Mouse (Mus musculus) stomach, embryonic 16.5 days (tissue): ENCODE measurements at regions not wholly inside any gene's neighbourhood (a gene's known extent, or its start where the extent isn't known, plus 50 kb on each side); places are given as distances from the start of the nearest gene placed in this dataset.

ENCODE experiments used
- ATAC-seq: fragments of 200-750 bp; cut with Nextera tagmentation; 2 replicates; pipeline ENCODE4 v1.8.0; 2017; ENCODE audit warnings: moderate number of reproducible peaks, moderate TSS enrichment; ENCODE audit not compliant: insufficient read depth, low FRiP score
- H3K27ac ChIP-seq: fragments of 300-500 bp; sonication (generic); 2 replicates; pipeline ENCODE4 v1.5.1; 2014; ENCODE audit warnings: low read length
- H3K27me3 ChIP-seq: fragments of 300-500 bp; sonication (generic); 2 replicates; pipeline ENCODE4 v1.6.1; 2014; ENCODE audit warnings: low read length, control low read depth, mixed read lengths; ENCODE audit not compliant: control insufficient read depth, insufficient read depth
- H3K36me3 ChIP-seq: fragments of 300-500 bp; sonication (generic); 2 replicates; pipeline ENCODE4 v1.6.1; 2014; ENCODE audit warnings: low read length; ENCODE audit not compliant: control insufficient read depth, insufficient read depth
- H3K4me1 ChIP-seq: fragments of 300-500 bp; sonication (generic); 2 replicates; pipeline ENCODE4 v1.6.1; 2014; ENCODE audit warnings: low read length, control low read depth, mixed read lengths; ENCODE audit not compliant: control insufficient read depth, insufficient read depth
- H3K4me2 ChIP-seq: fragments of 300-500 bp; sonication (generic); 2 replicates; pipeline ENCODE4 v1.6.1; 2014; ENCODE audit warnings: low read depth, low read length, mixed read lengths
- H3K4me3 ChIP-seq: fragments of 300-500 bp; sonication (generic); replicated peaks from 2 replicates; pipeline ENCODE4 v1.5.1; 2014; ENCODE audit warnings: mild to moderate bottlenecking, low read length
- H3K9ac ChIP-seq: fragments of 300-500 bp; sonication (generic); 2 replicates; pipeline ENCODE4 v1.6.1; 2014; ENCODE audit warnings: low read length
- H3K9me3 ChIP-seq: fragments of 300-500 bp; sonication (generic); replicated peaks from 2 replicates; pipeline ENCODE4 v1.6.1; 2016; ENCODE audit warnings: low read length, control low read depth; ENCODE audit not compliant: control insufficient read depth
- WGBS: fragments of 180-500 bp; shearing (Covaris S2); extraction: QIAGEN DNeasy Blood & Tissue Kit; methylation state at CpG from one replicate; pipeline ENCODE4 v1.1.7; 2014; 5-methylcytosine and 5-hydroxymethylcytosine counted together

DNA sequence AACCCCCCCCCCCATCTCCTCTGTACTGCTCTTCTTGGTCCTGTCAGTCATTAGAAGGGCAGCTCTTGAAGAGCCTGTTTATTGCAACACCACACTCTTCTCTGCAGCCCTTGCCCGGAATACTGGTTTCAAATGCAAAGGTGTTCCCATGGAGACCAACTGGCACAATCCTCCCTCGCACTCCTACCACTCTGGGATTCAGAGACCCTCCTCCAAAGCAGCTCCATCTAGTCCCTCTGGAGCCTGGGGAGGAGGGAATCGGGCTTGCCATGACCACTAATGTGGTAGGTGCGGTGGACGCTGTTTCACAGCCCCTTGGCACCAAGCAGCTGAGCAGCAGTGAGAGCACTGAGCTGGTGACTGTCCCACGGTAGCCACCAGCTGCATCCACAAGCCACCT is 83.1 kb downstream of the Stk35 start:
- 47% methylated on average over 6 of the region's 6 CpGs for WGBS
- Histone ChIP-seq H3K4me3 (no peak overlapping the region), H3K36me3 (no peaks in the 10 kb centered on the region), H3K9me3 (no peaks in the 10 kb centered on the region), H3K9ac (no peak overlapping the region), H3K27me3 (no peaks in the 10 kb centered on the region), H3K4me2 (no peak overlapping the region), H3K4me1 (no peaks in the 10 kb centered on the region), H3K27ac (no peak overlapping the region)
- no peak for ATAC-seq

- Histone ChIP-seq H3K27me3 (no peaks in the 10 kb centered on the region), H3K27ac (no peak overlapping the region), H3K4me2 (no peak overlapping the region), H3K4me3 (no peak overlapping the region), H3K9ac (no peak overlapping the region), H3K4me1 (no peaks in the 10 kb centered on the region), H3K36me3 (no peaks in the 10 kb centered on the region), H3K9me3 (no peaks in the 10 kb centered on the region)
- no peak for ATAC-seq
- 77% methylated on average over 3 of the region's 3 CpGs for WGBS
These were observed 84.0 kb downstream of the Stk35 start for GRCm38 (mm10) chr2:129884316-129884715.

- H3K4me3 ChIP-seq, result no peak overlapping the region
- no peaks in the 10 kb centered on the region for H3K4me1 ChIP-seq
- no peaks in the 10 kb centered on the region for H3K36me3 ChIP-seq
- no peak overlapping the region for H3K27ac ChIP-seq
- no peaks in the 10 kb centered on the region for H3K27me3 ChIP-seq
- H3K9me3 ChIP-seq, result 0 out of 2 replicates have a peak, but pooled peaks cover 4% of the 10 kb centered on the region
- H3K9ac ChIP-seq, result no peak overlapping the region
- no peak overlapping the region for H3K4me2 ChIP-seq
- WGBS, result 91% methylated on average over 7 of the region's 7 CpGs
- no peak for ATAC-seq
These were observed 85.2 kb downstream of the Stk35 start for GRCm38 (mm10) chr2:129885536-129885935.

DNA sequence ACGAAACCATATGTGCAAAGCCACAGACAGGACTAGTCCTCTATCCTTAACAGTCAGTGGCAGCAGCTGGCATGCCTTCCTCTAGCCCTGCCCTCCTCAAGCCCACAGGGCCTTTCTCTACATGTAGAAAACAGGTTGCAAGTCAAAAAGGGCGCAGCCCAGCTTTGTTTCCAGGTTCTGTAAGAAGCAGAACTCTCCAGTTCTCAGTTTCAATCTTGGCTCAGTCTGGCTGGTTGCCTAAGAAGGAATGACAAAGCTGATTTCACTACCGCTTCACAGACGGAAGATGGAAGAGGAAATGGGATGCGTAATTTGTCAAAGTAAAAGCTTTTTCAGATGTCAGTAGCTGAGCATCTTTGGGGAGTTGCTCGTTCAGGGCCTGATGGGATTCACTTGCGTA is 92.9 kb downstream of the Stk35 start:
- H3K9me3 ChIP-seq, result 0 out of 2 replicates have a peak, but pooled peaks cover 4% of the 10 kb centered on the region
- no peaks in the 10 kb centered on the region for H3K36me3 ChIP-seq
- H3K4me1 ChIP-seq, result no peaks in the 10 kb centered on the region
- WGBS, result 55% methylated on average over 7 of the region's 7 CpGs
- no peak for ATAC-seq
- no peaks in the 10 kb centered on the region for H3K27me3 ChIP-seq
- no peak overlapping the region for H3K4me3 ChIP-seq
- H3K9ac ChIP-seq, result no peak overlapping the region
- H3K27ac ChIP-seq, result no peak overlapping the region
- no peak overlapping the region for H3K4me2 ChIP-seq

DNA sequence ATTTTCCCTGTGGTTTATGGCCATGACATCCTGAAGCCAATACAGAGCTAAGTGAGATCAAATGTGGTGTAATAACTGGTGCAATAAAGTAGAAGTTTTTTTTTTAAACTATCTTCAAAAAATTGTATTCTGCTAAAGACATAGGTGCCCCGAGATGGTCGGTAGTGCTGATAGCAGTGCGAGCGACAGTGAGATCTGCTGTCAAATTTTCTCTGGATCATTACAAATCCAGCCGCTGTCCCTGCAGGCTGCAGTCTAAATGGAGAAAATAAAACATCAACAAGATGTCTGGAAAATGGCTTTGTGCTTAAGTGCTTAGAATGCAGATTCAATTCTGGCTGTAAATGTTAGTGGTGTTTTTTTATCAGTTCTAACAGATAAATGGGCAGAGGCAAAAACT is 93.5 kb downstream of the Stk35 start:
- no peak for ATAC-seq
- WGBS, result 72% methylated on average over 5 of the region's 5 CpGs
- Histone ChIP-seq H3K9me3 (0 out of 2 replicates have a peak, but pooled peaks cover 4% of the 10 kb centered on the region), H3K27ac (no peak overlapping the region), H3K4me1 (no peaks in the 10 kb centered on the region), H3K9ac (no peak overlapping the region), H3K4me2 (no peak overlapping the region), H3K27me3 (no peaks in the 10 kb centered on the region), H3K4me3 (no peak overlapping the region), H3K36me3 (no peaks in the 10 kb centered on the region)

GRCm38 (mm10) chr2:129894906-129895305 is 94.6 kb downstream of the Stk35 start:
- H3K4me1 ChIP-seq, result no peaks in the 10 kb centered on the region
- no peaks in the 10 kb centered on the region for H3K36me3 ChIP-seq
- no peak overlapping the region for H3K9ac ChIP-seq
- no peak for ATAC-seq
- no peak overlapping the region for H3K4me3 ChIP-seq
- 0 out of 2 replicates have a peak, but pooled peaks cover 4% of the 10 kb centered on the region for H3K9me3 ChIP-seq
- WGBS, result 69% methylated on average over 8 of the region's 8 CpGs
- no peak overlapping the region for H3K4me2 ChIP-seq
- H3K27me3 ChIP-seq, result no peaks in the 10 kb centered on the region
- H3K27ac ChIP-seq, result no peak overlapping the region

DNA sequence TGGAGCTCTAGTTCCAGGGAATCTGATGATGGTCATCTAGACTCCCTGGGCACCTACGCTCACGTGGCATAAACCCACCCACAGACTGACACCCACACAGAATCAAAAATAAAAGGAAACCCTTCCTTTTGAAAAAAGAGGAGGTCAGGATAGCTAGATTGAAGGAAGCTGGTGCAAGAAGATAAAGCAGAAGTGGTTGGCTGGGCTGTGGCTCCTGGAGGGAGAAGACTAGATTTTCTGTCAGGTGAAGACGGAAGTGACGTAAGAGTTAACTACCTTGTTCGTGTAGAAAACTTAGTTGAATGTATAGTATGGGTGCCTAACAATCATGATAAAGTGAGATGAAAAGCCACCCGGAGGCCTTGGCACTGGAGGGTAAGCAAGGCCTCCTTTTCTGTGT is 95.1 kb downstream of the Stk35 start:
- no peak overlapping the region for H3K4me3 ChIP-seq
- no peak overlapping the region for H3K9ac ChIP-seq
- ATAC-seq, result no peak
- H3K4me2 ChIP-seq, result no peak overlapping the region
- H3K27me3 ChIP-seq, result no peaks in the 10 kb centered on the region
- 77% methylated on average over 6 of the region's 6 CpGs for WGBS
- H3K27ac ChIP-seq, result no peak overlapping the region
- H3K4me1 ChIP-seq, result no peaks in the 10 kb centered on the region
- 0 out of 2 replicates have a peak, but pooled peaks cover 2% of the 10 kb centered on the region for H3K9me3 ChIP-seq
- H3K36me3 ChIP-seq, result no peaks in the 10 kb centered on the region

GRCm38 (mm10) chr2:129896696-129897095 is 96.4 kb downstream of the Stk35 start:
- Histone ChIP-seq H3K27ac (no peak overlapping the region), H3K9me3 (no peaks in the 10 kb centered on the region), H3K4me1 (no peaks in the 10 kb centered on the region), H3K9ac (no peak overlapping the region), H3K27me3 (no peaks in the 10 kb centered on the region), H3K36me3 (no peaks in the 10 kb centered on the region), H3K4me2 (no peak overlapping the region), H3K4me3 (no peak overlapping the region)
- no peak for ATAC-seq
- 82% methylated on average over 4 of the region's 4 CpGs for WGBS

DNA sequence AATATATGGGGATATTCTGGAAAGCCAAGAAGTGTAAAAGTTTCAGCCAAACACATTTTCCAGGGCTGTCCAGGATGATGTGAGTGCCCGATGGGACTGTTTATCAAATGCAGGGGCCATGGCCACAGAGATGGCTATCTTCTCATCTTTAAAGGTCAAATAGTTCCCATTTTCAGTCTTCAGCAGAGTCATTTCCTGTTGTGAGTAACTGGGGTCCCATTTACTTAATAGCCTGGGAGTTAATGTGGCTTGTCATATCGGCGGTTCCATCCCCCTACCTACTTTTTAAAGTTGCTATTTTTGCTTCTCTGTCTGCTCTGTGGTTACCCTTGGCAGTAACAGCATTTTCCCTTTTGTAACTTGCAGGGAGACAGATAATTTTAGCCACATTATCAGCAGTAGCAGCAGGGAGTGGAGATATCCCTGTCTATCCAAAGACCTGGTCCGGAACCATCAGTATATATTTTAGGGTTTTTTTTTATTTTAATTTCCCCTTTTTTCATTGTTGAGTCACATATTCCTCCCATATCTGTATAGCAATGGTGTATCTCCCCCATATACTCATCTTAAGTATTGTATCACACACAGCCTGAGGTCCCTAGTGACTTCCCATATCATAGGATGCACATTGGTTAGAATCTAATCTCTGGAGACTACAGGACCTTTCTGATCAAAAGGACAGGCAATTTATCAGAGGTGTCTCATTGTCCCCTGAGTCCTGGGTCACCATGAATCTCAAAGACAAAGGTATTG is 103.2 kb downstream of the Stk35 start:
- WGBS, result 60% methylated on average over 4 of the region's 4 CpGs
- Histone ChIP-seq H3K9me3 (no peaks in the 10 kb centered on the region), H3K9ac (no peak overlapping the region), H3K27ac (no peak overlapping the region), H3K4me3 (no peak overlapping the region), H3K27me3 (no peaks in the 10 kb centered on the region; the same call in 1 of the 2 replicates), H3K4me1 (no peaks in the 10 kb centered on the region), H3K4me2 (no peak overlapping the region), H3K36me3 (no peaks in the 10 kb centered on the region)
- no peak for ATAC-seq
